Mouse (Mus musculus) MEL (cell line): Measurements from ENCODE around the gene Gm21970. TPM values are rescaled to one million over a fixed set of nuclear protein-coding genes. Genes with fewer than 3 reads are reported as not detected.

Source experiments
- DNase-seq: peaks from one replicate; pipeline ENCODE4 v3.0.0; 2011; ENCODE audit warnings: low read depth, low spot score
- H3K27ac ChIP-seq: 2 replicates; pipeline ENCODE4 v1.5.1; 2012; ENCODE audit warnings: low read depth, mild to moderate bottlenecking, control low read depth, low read length, moderate library complexity; ENCODE audit not compliant: control insufficient read depth
- H3K27me3 ChIP-seq, 2 experiments: fragments of 150-350 bp in 1 of 2; sonication (generic) in 1 of 2; 2 replicates each; pipeline ENCODE4 v1.6.1; 2012; ENCODE audit warnings: low read length in 2 of 2, mild to moderate bottlenecking in 2 of 2, improper control_type of control experiment in 1 of 2, moderate library complexity in 1 of 2; ENCODE audit not compliant: insufficient read depth in 2 of 2, control insufficient read depth in 1 of 2
- H3K36me3 ChIP-seq, 2 experiments: 2 replicates each; pipeline ENCODE4 v1.6.1; 2012 to 2014; ENCODE audit warnings: low read length in 2 of 2, improper control_type of control experiment in 1 of 2, inconsistent platforms in 1 of 2, mild to moderate bottlenecking in 1 of 2; ENCODE audit not compliant: insufficient read depth in 2 of 2, control insufficient read depth in 1 of 2
- H3K4me1 ChIP-seq, 2 experiments: fragments of 150-350 bp in 1 of 2; sonication (generic) in 1 of 2; 2 replicates each; pipeline ENCODE4 v1.6.1; 2012; ENCODE audit warnings: low read length in 2 of 2, improper control_type of control experiment in 1 of 2, mild to moderate bottlenecking in 1 of 2; ENCODE audit not compliant: insufficient read depth in 2 of 2, control insufficient read depth in 1 of 2
- H3K4me3 ChIP-seq, 2 experiments: fragments of 150-350 bp in 1 of 2; sonication (generic) in 1 of 2; 2 replicates each; pipeline ENCODE4 v1.5.1; 2012; ENCODE audit warnings: low read depth in 2 of 2, low read length in 2 of 2, mild to moderate bottlenecking in 2 of 2, moderate library complexity in 2 of 2, control low read depth in 1 of 2, improper control_type of control experiment in 1 of 2; ENCODE audit not compliant: control insufficient read depth in 1 of 2, insufficient read depth in 1 of 2
- H3K79me2 ChIP-seq: 2 replicates; pipeline ENCODE4 v1.6.1; 2012; ENCODE audit warnings: mild to moderate bottlenecking, low read length, moderate library complexity; ENCODE audit not compliant: control insufficient read depth, poor library complexity, insufficient read depth
- H3K9ac ChIP-seq: 2 replicates; pipeline ENCODE4 v1.6.1; 2012; ENCODE audit warnings: low read depth, mild to moderate bottlenecking, control low read depth, low read length, moderate library complexity; ENCODE audit not compliant: control insufficient read depth, poor library complexity, severe bottlenecking
- H3K9me3 ChIP-seq: fragments of 150-350 bp; sonication (generic); replicated peaks from 2 replicates; pipeline ENCODE4 v1.6.1; 2012; ENCODE audit warnings: mild to moderate bottlenecking, low read length, improper control_type of control experiment, moderate library complexity; ENCODE audit not compliant: insufficient read depth
- BHLHE40 ChIP-seq: IDR thresholded peaks from 2 replicates; pipeline ENCODE4 v1.6.1; 2012; ENCODE audit warnings: low read depth, mild to moderate bottlenecking, inconsistent platforms, low read length, improper control_type of control experiment, borderline replicate concordance
- CHD1 ChIP-seq: IDR thresholded peaks from 2 replicates; pipeline ENCODE4 v1.6.1; 2012; ENCODE audit warnings: low read depth, mild to moderate bottlenecking, inconsistent platforms, low read length, improper control_type of control experiment
- CHD2 ChIP-seq: IDR thresholded peaks from 2 replicates; pipeline ENCODE4 v1.6.1; 2011; ENCODE audit warnings: low read length, improper control_type of control experiment
- ELF1 ChIP-seq: IDR thresholded peaks from 2 replicates; pipeline ENCODE4 v1.6.1; 2014; ENCODE audit warnings: low read depth, mild to moderate bottlenecking, inconsistent platforms, low read length, improper control_type of control experiment, moderate library complexity
- EP300 ChIP-seq, 2 experiments: IDR thresholded peaks; 2 replicates each; pipeline ENCODE4 v1.6.1; 2011; ENCODE audit warnings: improper control_type of control experiment in 2 of 2, low read length in 2 of 2, low read depth in 1 of 2, mild to moderate bottlenecking in 1 of 2
- ETS1 ChIP-seq: IDR thresholded peaks from 2 replicates; pipeline ENCODE4 v1.6.1; 2012; ENCODE audit warnings: low read depth, mild to moderate bottlenecking, inconsistent platforms, low read length, improper control_type of control experiment, moderate library complexity
- GATA1 ChIP-seq: IDR thresholded peaks from 2 replicates; pipeline ENCODE4 v1.6.1; 2011; ENCODE audit warnings: low read depth, low read length, improper control_type of control experiment
- HCFC1 ChIP-seq: IDR thresholded peaks from 2 replicates; pipeline ENCODE4 v1.6.1; 2012; ENCODE audit warnings: low read depth, mild to moderate bottlenecking, inconsistent platforms, low read length, improper control_type of control experiment, moderate library complexity
- KAT2A ChIP-seq: conservative IDR thresholded peaks from 2 replicates; pipeline ENCODE4 v1.6.1; 2012; ENCODE audit warnings: low read depth, low read length, improper control_type of control experiment, inconsistent platforms
- MAFK ChIP-seq: IDR thresholded peaks from 2 replicates; pipeline ENCODE4 v1.6.1; 2011; ENCODE audit warnings: low read depth, mild to moderate bottlenecking, low read length, improper control_type of control experiment, borderline replicate concordance
- MAX ChIP-seq: IDR thresholded peaks from 2 replicates; pipeline ENCODE4 v1.6.1; 2011; ENCODE audit warnings: low read length, improper control_type of control experiment
- MAZ ChIP-seq: IDR thresholded peaks from 2 replicates; pipeline ENCODE4 v1.6.1; 2012; ENCODE audit warnings: low read depth, mild to moderate bottlenecking, inconsistent platforms, low read length, improper control_type of control experiment
- MEF2A ChIP-seq: IDR thresholded peaks from 2 replicates; pipeline ENCODE4 v1.6.1; 2014; ENCODE audit warnings: low read depth, mild to moderate bottlenecking, inconsistent platforms, low read length, improper control_type of control experiment; ENCODE audit not compliant: poor library complexity, insufficient replicate concordance, severe bottlenecking; ENCODE audit errors: extremely low read depth
- MXI1 ChIP-seq: IDR thresholded peaks from 2 replicates; pipeline ENCODE4 v1.6.1; 2011; ENCODE audit warnings: mild to moderate bottlenecking, low read depth, low read length, improper control_type of control experiment
- MYC ChIP-seq: IDR thresholded peaks from 2 replicates; pipeline ENCODE4 v1.6.1; 2011; ENCODE audit warnings: low read depth, mild to moderate bottlenecking, low read length, improper control_type of control experiment, moderate library complexity
- NRF1 ChIP-seq: IDR thresholded peaks from 2 replicates; pipeline ENCODE4 v1.6.1; 2014; ENCODE audit warnings: low read depth, mild to moderate bottlenecking, inconsistent platforms, low read length, improper control_type of control experiment, moderate library complexity; ENCODE audit not compliant: poor library complexity, insufficient read depth, severe bottlenecking
- POLR2AphosphoS2 ChIP-seq: IDR thresholded peaks from 2 replicates; pipeline ENCODE4 v1.6.1; 2011; ENCODE audit warnings: low read length, improper control_type of control experiment
- POLR2AphosphoS5 ChIP-seq: IDR thresholded peaks from 2 replicates; pipeline ENCODE4 v1.6.1; 2012; ENCODE audit warnings: low read depth, borderline replicate concordance, mild to moderate bottlenecking, inconsistent platforms, low read length, moderate library complexity, mixed read lengths
- RAD21 ChIP-seq: IDR thresholded peaks from 2 replicates; pipeline ENCODE4 v1.6.1; 2011; ENCODE audit warnings: mild to moderate bottlenecking, low read depth, low read length, improper control_type of control experiment
- SIN3A ChIP-seq: IDR thresholded peaks from 2 replicates; pipeline ENCODE4 v1.6.1; 2012; ENCODE audit warnings: low read length, improper control_type of control experiment, inconsistent platforms
- SMC3 ChIP-seq: IDR thresholded peaks from 2 replicates; pipeline ENCODE4 v1.6.1; 2011; ENCODE audit warnings: low read depth, low read length, improper control_type of control experiment
- TBP ChIP-seq: IDR thresholded peaks from 2 replicates; pipeline ENCODE4 v1.8.0; 2011; ENCODE audit warnings: low read depth, low read length, improper control_type of control experiment
- UBTF ChIP-seq: IDR thresholded peaks from 2 replicates; pipeline ENCODE4 v1.6.1; 2012; ENCODE audit warnings: low read depth, mild to moderate bottlenecking, inconsistent platforms, low read length, improper control_type of control experiment, moderate library complexity, borderline replicate concordance; ENCODE audit not compliant: insufficient read depth
- USF1 ChIP-seq: IDR thresholded peaks from 2 replicates; pipeline ENCODE4 v1.6.1; 2014; ENCODE audit warnings: low read depth, mild to moderate bottlenecking, inconsistent platforms, low read length, improper control_type of control experiment, moderate library complexity
- USF2 ChIP-seq, 2 experiments: IDR thresholded peaks; 2 replicates each; pipeline ENCODE4 v1.6.1; 2011 to 2012; ENCODE audit warnings: improper control_type of control experiment in 2 of 2, low read length in 2 of 2, borderline replicate concordance in 1 of 2, inconsistent platforms in 1 of 2, low read depth in 1 of 2, mild to moderate bottlenecking in 1 of 2; ENCODE audit not compliant: insufficient read depth in 1 of 2
- ZMIZ1 ChIP-seq: IDR thresholded peaks from 2 replicates; pipeline ENCODE4 v1.6.1; 2012; ENCODE audit warnings: low read depth, mild to moderate bottlenecking, inconsistent platforms, low read length, improper control_type of control experiment, moderate library complexity
- ZNF384 ChIP-seq: IDR thresholded peaks from 2 replicates; pipeline ENCODE4 v1.6.1; 2012; ENCODE audit warnings: low read depth, mild to moderate bottlenecking, inconsistent platforms, low read length, improper control_type of control experiment
- polyA plus RNA-seq, 2 experiments: library from polyadenylated mRNA; stranded (reverse) in 1 of 2; unstranded in 1 of 2; fragments of >175 nt in 1 of 2; fragments of >200 nt in 1 of 2; gene quantifications; 2 replicates each; pipeline versions ENCODE4 v1.2.1 to v1.2.4; 2012; ENCODE audit warnings: low replicate concordance in 2 of 2, low read depth in 1 of 2; ENCODE audit not compliant: insufficient read length in 2 of 2, insufficient read depth in 1 of 2, missing spikeins in 1 of 2
- total RNA-seq: library from RNA; depleted of rRNA; stranded (reverse); fragments of 300-350 nt; gene quantifications from 2 replicates; pipeline ENCODE4 v1.2.3, GENCODE M21; 2012

Gene Gm21970
- total and polyA plus RNA-seq, 3 experiments: not detected

DNA sequence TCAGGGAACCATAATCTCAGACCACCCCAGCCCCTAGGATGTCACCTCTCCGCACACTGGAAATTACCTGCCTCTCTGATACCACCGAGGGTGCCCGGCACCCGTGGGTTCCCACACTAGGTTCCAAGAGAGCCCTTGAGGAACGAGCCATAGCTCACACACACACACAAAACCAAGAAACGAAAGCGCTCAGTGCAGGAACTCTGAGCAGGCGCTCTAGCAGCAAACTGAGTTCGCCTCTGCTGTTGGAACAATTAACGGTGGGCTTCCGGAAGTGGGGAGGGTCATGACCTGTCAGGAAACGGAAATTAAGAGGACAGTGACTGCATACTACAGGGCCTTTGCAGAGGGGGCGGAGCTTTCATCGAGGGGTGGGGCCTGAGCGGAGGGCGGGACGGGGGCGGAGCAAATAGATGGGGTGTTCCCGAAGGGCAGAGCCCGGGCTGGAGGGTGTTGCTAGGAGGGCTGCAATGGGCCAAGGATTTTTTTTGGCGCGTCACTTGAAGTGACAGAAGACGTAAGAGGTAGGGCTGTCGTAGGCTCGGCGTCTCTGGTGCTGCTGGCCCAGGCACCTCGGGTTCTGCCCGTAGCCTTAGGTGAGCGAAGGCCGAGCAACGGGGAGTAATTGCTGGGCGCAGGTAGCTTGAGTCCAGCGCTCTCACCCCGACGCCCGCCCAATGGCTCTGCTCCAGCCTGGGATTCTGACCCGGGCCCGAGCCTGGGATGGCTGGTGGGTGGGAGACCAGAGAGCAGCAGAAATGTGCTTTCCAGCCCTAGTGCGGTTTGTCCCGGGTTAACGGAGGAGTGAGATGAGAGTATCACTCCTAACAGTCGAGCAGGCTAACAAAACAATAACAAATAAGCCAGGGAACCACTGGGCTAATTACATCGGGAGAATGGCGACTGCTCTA, 73.3 kb downstream of the Gm21970 start (continued):
- TF ChIP-seq ETS1: peak; percentile 43; the same call in 1 of the 2 replicates
- TF ChIP-seq ZMIZ1: peak; percentile 95
- TF ChIP-seq NRF1: peak; percentile 50; the same call in 1 of the 2 replicates
- 0 out of 2 replicates have a peak, but pooled peaks have one; percentile 14 for TF ChIP-seq POLR2AphosphoS5
- TF ChIP-seq HCFC1: peak; percentile 90
- no peak for TF ChIP-seq UBTF
- peak in 1 of 2 experiments; percentile 28; a peak in 1 of 4 replicates for TF ChIP-seq EP300 (IDR thresholded peaks at IDR 0.05; ENCODE audit: low read depth in 1 of 2, low read length in 2 of 2)
- peak; percentile 96 for TF ChIP-seq POLR2AphosphoS2
- peak; percentile 6; the same call in 1 of the 2 replicates for TF ChIP-seq SMC3
- TF ChIP-seq CHD1: 0 out of 2 replicates have a peak, but pooled peaks have one; percentile 55
- TF ChIP-seq USF1: peak; percentile 58; the same call in 1 of the 2 replicates
- TF ChIP-seq RAD21: no peak
- TF ChIP-seq MYC: peak; percentile 53; the same call in 1 of the 2 replicates
- no peak for TF ChIP-seq GATA1
- TF ChIP-seq BHLHE40: no peak
- TF ChIP-seq SIN3A: peak; percentile 94
- peak; percentile 87 for TF ChIP-seq ELF1
- no peak for TF ChIP-seq CHD2
- peak; percentile 63 for TF ChIP-seq MXI1

GRCm38 (mm10) chr16:91465505-91466240, 74.2 kb downstream of the Gm21970 start:
- peaks cover 0 to 11% of the 10 kb centered on the region in 2 experiments; a peak in 2 of 4 replicates for H3K36me3 ChIP-seq
- DNase-seq: no peak
- H3K79me2 ChIP-seq: no peaks in the 10 kb centered on the region; the same call in 1 of the 2 replicates
- H3K9me3 ChIP-seq: no peaks in the 10 kb centered on the region
- H3K27me3 ChIP-seq: no peaks in the 10 kb centered on the region
- peaks cover 0 to 10% of the 10 kb centered on the region in 2 experiments; a peak in 3 of 4 replicates for H3K4me1 ChIP-seq
- H3K27ac ChIP-seq: no peak overlapping the region; the same call in 1 of the 2 replicates
- peak overlapping the region; percentile 55 to 76 for H3K4me3 ChIP-seq
- peak overlapping the region; percentile 69 for H3K9ac ChIP-seq
- TF ChIP-seq MEF2A (no peak), MAZ (no peak), GATA1 (no peak), ZNF384 (no peak), ETS1 (no peak), CHD1 (no peak), POLR2AphosphoS2 (no peak), HCFC1 (no peak), CHD2 (no peak), TBP (no peak), USF2 (IDR thresholded peaks at IDR 0.05; ENCODE audit: borderline replicate concordance in 1 of 2, insufficient read depth in 1 of 2, low read depth in 1 of 2, low read length in 2 of 2) (no peak), MAX (no peak), MXI1 (no peak), KAT2A (no peak), UBTF (no peak), NRF1 (no peak), ZMIZ1 (no peak), MAFK (no peak), SIN3A (no peak)
- TF ChIP-seq, all 39 proteins: peak for 0
